Mouse (Mus musculus) cortical plate, adult 2 months (tissue): ENCODE results near the gene Foxp1.

Experiments used
- CTCF ChIP-seq: fragments of 200-500 bp; IDR thresholded peaks from 2 replicates; pipeline ENCODE4 v1.5.1; 2011; ENCODE audit warnings: mild to moderate bottlenecking, control low read depth, low read length; ENCODE audit not compliant: insufficient read depth; ENCODE audit errors: extremely low read depth
- POLR2A ChIP-seq: fragments of 200-500 bp; IDR thresholded peaks from 2 replicates; pipeline ENCODE4 v1.6.1; 2011; ENCODE audit warnings: mild to moderate bottlenecking, low read length, control low read depth; ENCODE audit not compliant: insufficient read depth; ENCODE audit errors: extremely low read depth

GRCm38 (mm10) chr6:99519052-99519451, 3.5 kb downstream of the Foxp1 start:
- TF ChIP-seq CTCF (no peak), POLR2A (no peak)
